Mouse (Mus musculus) hematopoietic stem cell, adult 5-6 weeks (primary cell): ENCODE measurements around the gene Gm9767. TPM values are rescaled to one million over a fixed set of nuclear protein-coding genes. Genes with fewer than 3 reads are reported as not detected.

ENCODE experiments used
- ATAC-seq, 2 experiments: fragments of 125-278 bp in 1 of 2; replicated peaks in 1 of 2; 2 replicates each; pipeline ENCODE4 v1.8.0; 2016 to 2017; ENCODE audit warnings: inconsistent platforms in 2 of 2, mild to moderate bottlenecking in 2 of 2, moderate number of reproducible peaks in 2 of 2, low read depth in 1 of 2, moderate TSS enrichment in 1 of 2; ENCODE audit not compliant: low FRiP score in 2 of 2, poor library complexity in 2 of 2, severe bottlenecking in 2 of 2, insufficient read depth in 1 of 2, low TSS enrichment in 1 of 2
- total RNA-seq: library from RNA; stranded (forward); fragments of 172-1452, 232-1000 nt; gene quantifications from 2 replicates; pipeline ENCODE4 v1.2.3, GENCODE M21; 2017

The Gm9767 gene
- total RNA-seq = not detected in 2 replicates

GRCm38 (mm10) chr10:26077671-26078481, at the start of gene Gm9767:
Gene Gm9767 (plus strand): TSS chr10:26078255.
- ATAC-seq = 0 out of 4 replicates have a peak, but pooled peaks of 1 of the 2 experiments have one; percentile 18

DNA sequence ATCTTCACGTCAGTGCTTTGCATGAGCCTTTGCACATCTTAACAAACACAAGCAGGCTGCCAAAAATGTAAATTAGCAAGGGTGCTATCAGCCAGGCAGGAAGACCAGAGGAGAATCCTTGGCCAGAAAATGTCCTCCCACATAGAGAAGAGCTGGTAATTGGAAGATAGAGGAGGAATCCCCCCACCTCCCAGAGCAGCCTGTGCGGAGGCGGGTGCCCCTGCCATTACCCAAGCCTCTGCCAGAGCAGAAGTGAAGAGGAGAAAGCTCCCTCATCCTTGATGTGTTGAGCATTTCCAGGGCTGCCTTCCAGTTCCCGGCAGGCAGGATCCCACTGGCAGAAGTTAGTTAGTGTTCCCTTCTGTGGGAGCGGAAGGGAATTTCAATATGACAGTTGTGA, 43.1 kb upstream of the Gm9767 start:
- ATAC-seq = no peak

- no peak for ATAC-seq
Observed at GRCm38 (mm10) chr10:26051177-26051576, 26.9 kb upstream of the Gm9767 start.

GRCm38 (mm10) chr10:26059662-26060307, 18.3 kb upstream of the Gm9767 start:
- no peak for ATAC-seq

DNA sequence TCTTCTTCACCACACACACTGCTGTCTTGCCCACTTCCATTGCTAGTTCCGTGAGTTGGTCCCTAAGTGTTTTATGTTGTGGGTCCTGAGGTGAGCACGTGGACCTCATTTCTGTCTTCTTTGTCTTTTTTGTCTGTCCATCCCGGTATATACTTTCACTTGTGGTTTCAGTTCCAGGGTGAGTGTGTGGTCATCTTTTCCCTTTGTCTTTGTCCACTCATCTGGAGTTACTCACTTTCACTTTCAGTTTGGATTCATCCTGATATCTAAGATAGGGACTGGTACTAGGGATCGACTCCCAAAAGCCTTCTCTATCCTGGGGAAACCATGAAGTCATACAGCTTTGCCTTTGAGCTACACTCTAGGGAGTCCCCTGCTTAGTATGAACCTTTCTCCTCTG, 15.0 kb upstream of the Gm9767 start:
- ATAC-seq = no peak

DNA sequence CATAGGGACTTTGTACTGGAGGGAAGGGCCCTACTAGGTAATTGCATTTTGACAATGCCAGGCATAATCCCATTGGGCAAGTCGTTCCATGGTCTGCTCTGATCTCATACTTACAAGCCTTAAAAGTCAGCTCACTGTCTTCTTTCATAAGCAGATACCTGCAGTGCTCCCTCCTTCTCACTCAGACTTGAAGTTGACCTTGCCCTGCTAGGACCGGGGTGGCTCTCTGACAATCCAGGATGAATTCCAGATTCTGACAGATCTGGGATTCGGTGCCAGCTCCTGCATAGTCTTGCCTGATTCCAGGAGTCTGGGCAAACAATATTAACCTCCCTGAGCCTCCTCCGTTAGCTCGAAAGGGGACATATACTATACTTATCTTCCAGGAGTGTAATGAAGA, 6.1 kb upstream of the Gm9767 start:
- ATAC-seq = no peak

- no peak for ATAC-seq
Observed at GRCm38 (mm10) chr10:26076949-26077348, 1.1 kb upstream of the Gm9767 start.

DNA sequence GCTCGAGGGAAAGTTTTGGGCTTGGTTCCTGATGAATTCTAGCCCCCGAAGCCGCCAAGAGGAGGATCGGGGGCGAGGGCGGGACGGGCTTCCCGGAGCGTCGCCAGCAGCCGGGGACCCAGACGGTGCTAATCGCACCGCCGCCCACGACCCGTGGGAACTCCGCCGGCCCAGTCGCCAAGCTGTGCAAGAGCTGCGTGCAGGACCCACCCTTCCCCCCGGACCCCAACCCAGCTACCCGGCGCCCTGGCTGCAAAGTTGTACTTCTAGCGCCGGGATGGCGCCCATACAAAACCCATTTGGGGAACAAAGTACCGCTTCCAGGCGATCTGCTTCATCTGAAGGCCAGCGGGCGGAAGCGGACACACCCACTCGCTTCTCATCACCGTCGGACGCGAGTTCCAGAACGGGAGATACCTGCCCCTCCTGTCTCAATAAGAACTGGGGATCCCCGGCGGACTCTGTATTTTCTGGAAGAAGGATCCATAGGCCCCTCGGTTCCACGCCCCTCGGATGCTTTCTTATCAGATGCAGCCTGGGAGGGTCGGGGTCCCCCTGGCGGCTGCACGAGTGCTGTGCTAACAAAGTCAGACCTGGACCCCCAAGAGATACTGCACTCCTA, 577 bp downstream of the Gm9767 start, which contains the start of gene Tmem200a:
Gene Tmem200a, minus strand, starts transcription at position 532 of the 622 bp plus-strand sequence.
- ATAC-seq = peak; percentile 40 to 63; a peak in 2 of 4 replicates

DNA sequence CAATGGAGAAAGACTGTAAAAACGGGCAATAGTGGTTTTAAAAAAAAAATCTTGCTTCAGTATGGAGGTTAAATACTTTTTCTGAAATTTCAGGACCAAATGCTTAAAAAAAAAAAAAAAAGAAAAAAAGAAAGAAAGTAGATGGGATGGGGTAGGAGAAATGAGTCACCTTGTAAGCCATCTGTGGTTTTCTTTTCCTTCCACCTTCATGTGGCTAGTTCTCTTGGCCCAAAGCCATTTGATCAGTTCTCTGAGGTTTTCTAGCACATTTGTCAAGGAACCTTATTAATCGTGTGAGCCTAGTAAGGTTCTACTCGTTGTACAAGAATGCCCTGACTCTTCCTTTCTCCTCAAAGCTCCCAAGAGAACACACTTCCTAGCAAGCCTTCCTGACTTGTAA, 1.6 kb downstream of the Gm9767 start:
- no peak for ATAC-seq

DNA sequence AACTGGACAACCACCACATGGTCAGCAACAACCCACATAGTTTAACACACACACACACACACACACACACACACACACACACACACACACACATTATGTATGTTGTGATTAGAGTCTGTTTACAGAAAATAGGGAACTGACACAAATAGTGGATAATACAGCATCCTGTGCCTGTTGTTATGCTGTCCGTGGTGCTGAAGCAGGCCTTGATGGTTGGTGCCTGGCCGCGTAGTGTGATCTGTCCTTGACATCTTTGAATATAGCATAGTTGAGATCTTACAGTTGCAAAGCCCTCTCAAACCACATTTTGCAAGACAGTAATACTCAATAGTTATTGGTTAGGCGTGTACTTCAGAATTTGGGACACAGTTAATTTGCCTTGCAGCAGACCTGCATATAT, 4.0 kb downstream of the Gm9767 start:
- no peak for ATAC-seq

- no peak for ATAC-seq
Observed at GRCm38 (mm10) chr10:26103330-26103982, 25.4 kb downstream of the Gm9767 start.

DNA sequence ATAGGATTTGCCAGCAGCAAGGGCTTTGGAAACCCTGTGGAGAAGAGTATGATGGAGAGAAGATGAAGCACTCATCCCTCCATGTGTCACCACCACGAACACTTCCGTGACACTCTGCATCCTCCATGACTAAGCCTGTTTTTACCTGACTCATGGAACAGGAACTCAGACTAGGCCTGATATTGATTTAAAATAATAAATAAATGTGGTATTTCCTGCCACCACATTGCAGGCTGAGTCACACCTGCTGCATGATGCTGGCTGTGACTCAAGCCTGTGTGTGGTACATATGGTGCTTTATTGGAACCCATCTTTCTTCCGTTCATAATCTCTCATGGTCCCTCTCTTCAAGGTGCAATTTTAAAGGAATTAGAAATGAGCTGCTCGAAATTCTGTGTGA, 36.4 kb downstream of the Gm9767 start:
- no peak for ATAC-seq

- ATAC-seq = no peak
Observed at GRCm38 (mm10) chr10:26119067-26119821, 41.2 kb downstream of the Gm9767 start.

- no peak for ATAC-seq
Observed at GRCm38 (mm10) chr10:26119822-26120183, 41.7 kb downstream of the Gm9767 start.
